Mouse (Mus musculus) bone marrow, adult 2 months (tissue): ENCODE measurements around the gene Taf6.

ENCODE experiments used
- CTCF ChIP-seq: fragments of 200-500 bp; IDR thresholded peaks from 2 replicates; pipeline ENCODE4 v1.5.1; 2011; ENCODE audit warnings: low read length, control low read depth; ENCODE audit not compliant: control insufficient read depth, insufficient read depth
- POLR2A ChIP-seq: fragments of 200-500 bp; IDR thresholded peaks from 2 replicates; pipeline ENCODE4 v1.6.1; 2011; ENCODE audit warnings: low read depth, mild to moderate bottlenecking, control low read depth, low read length, borderline replicate concordance; ENCODE audit not compliant: control insufficient read depth

- TF ChIP-seq POLR2A (no peak), CTCF (no peak)
Measured at GRCm38 (mm10) chr5:138199576-138199975, 12.3 kb upstream of the Taf6 start.
